Mouse (Mus musculus) gastrocnemius, postnatal 25 days (tissue): ENCODE data around the gene Fryl. TPM values are rescaled to one million over a fixed set of nuclear protein-coding genes. Genes with fewer than 3 reads are reported as not detected.
"Not testable (repeated sequence)": the region's sequence is repeated elsewhere in the genome, so short reads cannot be mapped to it uniquely, and the experiment has no call there.

ENCODE experiments used
- DNase-seq: peaks from one replicate; pipeline ENCODE4 v3.0.0; 2022
- total RNA-seq, 2 experiments: library from RNA; stranded (reverse); gene quantifications; 1 replicate in 1 of 2; 2 replicates in 1 of 2; pipeline ENCODE4 v1.2.3; 2021

Gene Fryl
- total RNA-seq, 2 experiments from 2014 or later: 14.6 to 15.2 TPM

GRCm38 (mm10) chr5:73102342-73102989 lies 154.0 kb downstream of the Fryl start:
- DNase-seq: no peak

GRCm38 (mm10) chr5:73092236-73092635 lies 164.2 kb downstream of the Fryl start:
- no peak for DNase-seq

- DNase-seq: no peak
Observed at GRCm38 (mm10) chr5:73089158-73089557, 167.3 kb downstream of the Fryl start.

GRCm38 (mm10) chr5:73081496-73081895 lies 174.9 kb downstream of the Fryl start:
- no peak for DNase-seq

- DNase-seq: no peak
Observed at GRCm38 (mm10) chr5:73079801-73080200, 176.6 kb downstream of the Fryl start.

GRCm38 (mm10) chr5:73071319-73071718 lies 185.1 kb downstream of the Fryl start:
- peak; percentile 34 for DNase-seq

- DNase-seq: no peak
Observed at GRCm38 (mm10) chr5:73066946-73067345, 189.5 kb downstream of the Fryl start.

GRCm38 (mm10) chr5:73063768-73064669 lies 192.4 kb downstream of the Fryl start:
- DNase-seq: no peak

GRCm38 (mm10) chr5:73061506-73062155 lies 194.8 kb downstream of the Fryl start:
- no peak for DNase-seq

GRCm38 (mm10) chr5:73056937-73057336 lies 199.5 kb downstream of the Fryl start:
- no peak for DNase-seq

GRCm38 (mm10) chr5:73056457-73056856 lies 200.0 kb downstream of the Fryl start:
- no peak for DNase-seq

GRCm38 (mm10) chr5:73053933-73054332 lies 202.5 kb downstream of the Fryl start:
- no peak for DNase-seq

- no peak for DNase-seq
Observed at GRCm38 (mm10) chr5:73047651-73048245, 208.7 kb downstream of the Fryl start.

GRCm38 (mm10) chr5:73044055-73044454 lies 212.4 kb downstream of the Fryl start:
- DNase-seq: no peak

- no peak for DNase-seq
Observed at GRCm38 (mm10) chr5:73032481-73032880, 223.9 kb downstream of the Fryl start.

- DNase-seq: no peak
Observed at GRCm38 (mm10) chr5:73028646-73029045, 227.8 kb downstream of the Fryl start.

GRCm38 (mm10) chr5:73023801-73024200 lies 232.6 kb downstream of the Fryl start:
- no peak for DNase-seq

GRCm38 (mm10) chr5:73014745-73015144 lies 241.7 kb downstream of the Fryl start:
- no peak for DNase-seq

GRCm38 (mm10) chr5:73013611-73014287 lies 242.7 kb downstream of the Fryl start:
- not testable (repeated sequence) for DNase-seq

GRCm38 (mm10) chr5:73012884-73013610 lies 243.4 kb downstream of the Fryl start:
- DNase-seq: not testable (repeated sequence)

- not testable (repeated sequence) for DNase-seq
Observed at GRCm38 (mm10) chr5:73011806-73012205, 244.6 kb downstream of the Fryl start.
